Mouse (Mus musculus) ES-Bruce4 (cell line): ENCODE measurements around the gene Aif1l.

Source experiments
- CTCF ChIP-seq: IDR thresholded peaks from one replicate; pipeline ENCODE4 v1.8.1; 2011; ENCODE audit warnings: low read depth, low read length
- EP300 ChIP-seq: IDR thresholded peaks from 2 replicates; pipeline ENCODE4 v1.6.1; 2011; ENCODE audit warnings: low read depth, low read length; ENCODE audit not compliant: insufficient read depth
- POLR2A ChIP-seq: IDR thresholded peaks from one replicate; pipeline ENCODE4 v1.8.1; 2011; ENCODE audit warnings: low read length; ENCODE audit not compliant: insufficient read depth

DNA sequence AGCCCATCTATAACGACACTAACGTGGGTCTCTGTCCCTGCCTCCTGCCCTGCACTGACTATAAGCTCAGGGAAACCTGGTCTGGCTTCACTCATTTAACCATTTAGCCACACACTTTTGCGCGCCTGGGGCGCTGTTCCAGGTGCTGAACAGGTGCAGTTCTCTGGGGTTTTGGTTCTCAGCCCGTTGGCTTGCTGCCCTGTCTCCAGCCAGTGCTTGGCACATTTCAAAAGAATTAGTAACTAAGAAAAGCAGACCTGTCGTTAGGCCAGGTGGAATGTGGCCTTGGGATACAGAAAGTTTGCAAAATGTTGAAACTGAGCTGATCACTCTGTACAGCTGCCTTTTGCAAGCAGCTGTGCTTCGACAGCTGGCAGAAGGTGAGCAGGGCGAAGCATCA is 25.1 kb upstream of the Aif1l start:
- TF ChIP-seq CTCF, result no peak
- TF ChIP-seq EP300, result no peak
- TF ChIP-seq POLR2A, result no peak
